Mouse (Mus musculus) urinary bladder, postnatal 4 days (tissue): ENCODE measurements around the gene Ttc36.
A peak's percentile ranks its signal among the peaks of the same experiment; 100 is the strongest.
"Not testable (repeated sequence)": the region's sequence is repeated elsewhere in the genome, so short reads cannot be mapped to it uniquely, and the experiment has no call there.

Experiments used
- DNase-seq, 2 experiments: peaks; one replicate each; pipeline ENCODE4 v3.0.0; 2021 to 2022; ENCODE audit warnings: low spot score in 2 of 2

Ttc36 gene

GRCm38 (mm10) chr9:44772750-44773651 lies 29.9 kb downstream of the Ttc36 start:
- peak; percentile 90 to 92 for DNase-seq

GRCm38 (mm10) chr9:44772392-44772749 lies 30.5 kb downstream of the Ttc36 start:
- DNase-seq: no peak

GRCm38 (mm10) chr9:44771376-44771775 lies 31.5 kb downstream of the Ttc36 start:
- DNase-seq: no peak

GRCm38 (mm10) chr9:44768029-44768394 lies 34.9 kb downstream of the Ttc36 start:
- not testable (repeated sequence) for DNase-seq

GRCm38 (mm10) chr9:44767101-44768028 lies 35.5 kb downstream of the Ttc36 start, which contains the start of the genes Arcn1 and Ift46:
TSS of gene Arcn1 (minus strand) at chr9:44767845.
TSS of gene Ift46 (plus strand) at chr9:44767908.
- peak; percentile 81 for DNase-seq

- DNase-seq: no peak
These were observed 42.0 kb downstream of the Ttc36 start for GRCm38 (mm10) chr9:44760873-44761272.
